13 mouse cellular contexts compared by ENCODE assay signal in the genomic region with DNA sequence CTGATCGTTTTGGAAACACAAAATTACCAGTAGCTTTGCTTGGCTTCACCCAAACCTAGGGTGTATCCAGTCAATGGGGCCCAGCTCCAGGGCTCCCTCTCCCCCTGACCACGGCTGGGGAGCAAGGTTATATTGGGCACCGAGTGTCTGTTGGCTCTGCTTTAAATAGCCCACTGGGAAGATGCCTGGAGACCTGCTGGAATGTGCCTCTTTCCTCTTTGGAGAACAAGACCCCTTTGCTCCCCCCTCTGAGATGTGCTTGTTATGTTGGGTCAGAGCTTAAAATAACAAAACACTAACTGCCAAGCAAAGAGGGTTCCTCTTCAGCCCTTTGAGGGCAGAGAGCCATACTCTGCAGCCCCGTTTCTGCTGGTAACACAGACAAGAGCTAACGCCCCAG. TPM values are rescaled to one million over a fixed set of nuclear protein-coding genes. Genes with fewer than 3 reads are reported as not detected.
DNase-seq lines count a peak whose midpoint lies in the region; ATAC-seq and TF ChIP-seq lines count a peak whose summit lies in the region.
"Had no signal": no experiment of that assay in that cellular context is flagged by ENCODE, and none has a peak within 500 bp of the region (broad histone marks: within the 10 kb centered on the region; RNA-seq: fewer than 3 reads in every experiment).

No protein-coding gene starts in this region.

- H3K4me3 ChIP-seq in G1E (ENCODE audit: low read depth, low read length) = peak overlapping the region; percentile 76
- H3K4me3 ChIP-seq in heart, adult 2 months = peak overlapping the region; percentile 4; the same call in 1 of the 2 replicates
- no peak overlapping the region for H3K4me3 ChIP-seq in limb, embryonic 14.5 days (replicated peaks; ENCODE audit: low read length)
- H3K4me3 ChIP-seq: embryonic facial prominence, embryonic 12.5 days had no signal

- no peaks in the 10 kb centered on the region for H3K27me3 ChIP-seq in G1E (ENCODE audit: insufficient read depth, low read length)
- no peaks in the 10 kb centered on the region for H3K27me3 ChIP-seq in heart, adult 2 months (ENCODE audit: control insufficient read depth, insufficient read depth, low read length)
- H3K27me3 ChIP-seq in limb, embryonic 14.5 days (ENCODE audit: control insufficient read depth, insufficient read depth, low read length) = no peaks in the 10 kb centered on the region
- H3K27me3 ChIP-seq: embryonic facial prominence, embryonic 12.5 days had no signal

- peak; percentile 46; the same call in 1 of the 2 replicates for TF ChIP-seq EP300 in heart, adult 2 months (IDR thresholded peaks at IDR 0.05; ENCODE audit: insufficient read depth, low read depth, low read length)

- intact Hi-C loops in heart, postnatal 25 days (cut with DNase I) = no loop called here
- intact Hi-C loops in heart, adult 2 months (cut with DNase I) = no loop called here

- no peaks in the 10 kb centered on the region for H3K79me2 ChIP-seq in heart, adult 2 months (replicated peaks; ENCODE audit: control insufficient read depth, insufficient read depth, low read length)

- H3K36me3 ChIP-seq in G1E (replicated peaks) = peaks cover 81% of the 10 kb centered on the region
- H3K36me3 ChIP-seq in heart, adult 2 months (ENCODE audit: control insufficient read depth, insufficient read depth, low read length) = no peaks in the 10 kb centered on the region; the same call in 1 of the 2 replicates
- peaks cover 6% of the 10 kb centered on the region; the same call in 1 of the 2 replicates for H3K36me3 ChIP-seq in limb, embryonic 14.5 days (ENCODE audit: control insufficient read depth, insufficient read depth, low read length)

- no peak for TF ChIP-seq CTCF in G1E (IDR thresholded peaks at IDR 0.05; ENCODE audit: low read depth, low read length)
- TF ChIP-seq CTCF in heart, adult 2 months (IDR thresholded peaks at IDR 0.05) = no peak

- no peak overlapping the region for H3K4me2 ChIP-seq in limb, embryonic 14.5 days (replicated peaks; ENCODE audit: low read depth, low read length, severe bottlenecking)
- H3K4me2 ChIP-seq: embryonic facial prominence, embryonic 12.5 days had no signal

- ATAC-seq in G1E (ENCODE audit: extremely low read depth, insufficient number of reproducible peaks, low FRiP score, poor library complexity, severe bottlenecking) = no peak
- 0 out of 2 replicates have a peak, but pooled peaks have one; percentile 17 for ATAC-seq in limb, embryonic 14.5 days (ENCODE audit: low FRiP score, low read depth)
- ATAC-seq in activated CD4-positive, CD25-positive, alpha-beta regulatory T cell, adult 4 months = no peak

- H3K4me1 ChIP-seq in G1E (ENCODE audit: insufficient read depth, low read depth, low read length) = peaks cover 88% of the 10 kb centered on the region
- peaks cover 19% of the 10 kb centered on the region for H3K4me1 ChIP-seq in heart, adult 2 months (ENCODE audit: control insufficient read depth, insufficient read depth, low read length)
- peaks cover 12% of the 10 kb centered on the region; the same call in 1 of the 2 replicates for H3K4me1 ChIP-seq in limb, embryonic 14.5 days (ENCODE audit: control insufficient read depth, insufficient read depth, low read length)

- peak; percentile 50; the same call in 1 of the 2 replicates for TF ChIP-seq POLR2A in heart, adult 2 months (IDR thresholded peaks at IDR 0.05; ENCODE audit: insufficient read depth, low read depth, low read length)
- TF ChIP-seq POLR2A in limb, embryonic 14.5 days (IDR thresholded peaks at IDR 0.05; ENCODE audit: borderline replicate concordance, extremely low read depth, insufficient read depth, insufficient read length) = no peak

- H3K27ac ChIP-seq in heart, adult 2 months = peak overlapping the region; percentile 88
- 0 out of 2 replicates have a peak overlapping the region, but pooled peaks have one; percentile 38 for H3K27ac ChIP-seq in limb, embryonic 14.5 days (replicated peaks; ENCODE audit: low read depth, low read length)
- H3K27ac ChIP-seq: embryonic facial prominence, embryonic 12.5 days had no signal

- peak; percentile 51 to 78 for DNase-seq in heart, adult 18-20 months
- no peak for DNase-seq in heart, postnatal 25 days (ENCODE audit: low spot score)
- no peak for DNase-seq in G1E (ENCODE audit: low spot score)
- peak in 1 of 2 experiments; percentile 66 for DNase-seq in heart, adult 2 months
- DNase-seq in limb, embryonic 14.5 days (ENCODE audit: low spot score) = no peak
- DNase-seq in left cerebral cortex, adult 18-20 months (ENCODE audit: low spot score in 2 of 2) = no peak
- DNase-seq in kidney, adult 8-10 months = no peak
- DNase-seq: gastrocnemius, postnatal 36 days; right cerebral cortex, postnatal 25 days had no signal

- H3K9me3 ChIP-seq in G1E (replicated peaks) = no peaks in the 10 kb centered on the region
- no peaks in the 10 kb centered on the region for H3K9me3 ChIP-seq in limb, embryonic 14.5 days (ENCODE audit: control insufficient read depth, low read length)
- H3K9me3 ChIP-seq: embryonic facial prominence, embryonic 12.5 days had no signal

- peak overlapping the region; percentile 39; the same call in 1 of the 2 replicates for H3K9ac ChIP-seq in heart, adult 2 months (ENCODE audit: low read depth, low read length)
- H3K9ac ChIP-seq in limb, embryonic 14.5 days (ENCODE audit: low read depth, low read length, severe bottlenecking) = no peak overlapping the region
- H3K9ac ChIP-seq: embryonic facial prominence, embryonic 12.5 days had no signal

- 45% methylated on average over 5 of the region's 5 CpGs for WGBS in heart, adult 2 months
- WGBS in limb, embryonic 14.5 days = 76% methylated on average over 5 of the region's 5 CpGs

RNA-seq across cellular contexts. Expression of a gene that starts 2.4 kb away (rescaled TPM):
- 1 to 10 TPM; 8.2 to 8.8 TPM for total RNA-seq in heart, adult 18-20 months (2021)
- 10 to 100 TPM; 19.7 to 20.2 TPM for total RNA-seq in heart, postnatal 25 days (2021)
- total RNA-seq in G1E (2014; fragmentation: Nextera tagmentation) (8.0 and 14.7 TPM in 2 replicates), G1E (2017) (30.0 and 38.1 TPM in 2 replicates)
- polyA plus RNA-seq in G1E (2012) = 10.0 and 11.7 TPM in 2 replicates
- 10 to 100 TPM; 10.2 to 17.8 TPM for total RNA-seq in heart, adult 2 months (2021)
- polyA plus RNA-seq in heart, adult 2 months (2012; rRNA removed) = 21.8 and 32.8 TPM in 2 replicates
- polyA plus RNA-seq in limb, embryonic 14.5 days (2012; rRNA removed) = 9.8 and 10.5 TPM in 2 replicates
- polyA plus RNA-seq in limb, embryonic 14.5 days (2014; fragmentation: Nextera tagmentation; extraction: Ambion mirVana) = 16.0 and 17.5 TPM in 2 replicates
- under 1 TPM in 1 of 2 experiments, not detected in 1; 0.54 TPM for total RNA-seq in left cerebral cortex, adult 18-20 months (2021)
- 1 to 10 TPM in 1 of 2 experiments, under 1 TPM in 1; 0.89 to 1.2 TPM for polyA plus RNA-seq in activated CD4-positive, CD25-positive, alpha-beta regulatory T cell, adult 4 months (2017; shearing (Covaris generic))
- total RNA-seq: liver, adult 2 months had no signal

RNA-seq across cellular contexts. Expression of a gene that starts 9.6 kb away (rescaled TPM):
- not detected for total RNA-seq in heart, adult 18-20 months (2021)
- under 1 TPM in 1 of 2 experiments, not detected in 1; 0.26 TPM for total RNA-seq in heart, postnatal 25 days (2021)
- total RNA-seq in G1E (2014; fragmentation: Nextera tagmentation) = 2.4 TPM in 1 of 2 replicates, not detected in the other
- 0.23 TPM in 1 of 2 replicates, not detected in the other for total RNA-seq in G1E (2017)
- polyA plus RNA-seq in G1E (2012) = not detected in 2 replicates
- not detected for total RNA-seq in heart, adult 2 months (2021)
- polyA plus RNA-seq in heart, adult 2 months (2012; rRNA removed) = 0.29 and 0.35 TPM in 2 replicates
- 0.52 and 0.77 TPM in 2 replicates for polyA plus RNA-seq in limb, embryonic 14.5 days (2012; rRNA removed)
- 0.83 and 0.89 TPM in 2 replicates for polyA plus RNA-seq in limb, embryonic 14.5 days (2014; fragmentation: Nextera tagmentation; extraction: Ambion mirVana)
- not detected for total RNA-seq in left cerebral cortex, adult 18-20 months (2021)
- polyA plus RNA-seq in activated CD4-positive, CD25-positive, alpha-beta regulatory T cell, adult 4 months (2017; shearing (Covaris generic)) = 1 to 10 TPM; 2.5 to 3.6 TPM
- total RNA-seq: gastrocnemius, postnatal 36 days had no signal
- polyA plus RNA-seq: neural tube, embryonic 11.5 days had no signal

RNA-seq across cellular contexts. Expression of a gene that starts 30.9 kb away (rescaled TPM):
- 10 to 100 TPM; 19.0 to 19.9 TPM for total RNA-seq in heart, adult 18-20 months (2021)
- total RNA-seq in heart, postnatal 25 days (2021) = 10 to 100 TPM; 14.1 to 17.4 TPM
- total RNA-seq in G1E (2014; fragmentation: Nextera tagmentation) (28.7 and 30.8 TPM in 2 replicates), G1E (2017) (110 and 131 TPM in 2 replicates)
- 23.4 and 27.8 TPM in 2 replicates for polyA plus RNA-seq in G1E (2012)
- total RNA-seq in heart, adult 2 months (2021) = 10 to 100 TPM; 16.4 to 18.1 TPM
- 9.1 and 10.8 TPM in 2 replicates for polyA plus RNA-seq in heart, adult 2 months (2012; rRNA removed)
- 35.6 and 52.6 TPM in 2 replicates for polyA plus RNA-seq in limb, embryonic 14.5 days (2012; rRNA removed)
- 36.6 and 36.9 TPM in 2 replicates for polyA plus RNA-seq in limb, embryonic 14.5 days (2014; fragmentation: Nextera tagmentation; extraction: Ambion mirVana)
- 10 to 100 TPM; 45.3 to 54.0 TPM for total RNA-seq in left cerebral cortex, adult 18-20 months (2021)
- 10 to 100 TPM; 36.0 to 53.3 TPM for polyA plus RNA-seq in activated CD4-positive, CD25-positive, alpha-beta regulatory T cell, adult 4 months (2017; shearing (Covaris generic))

RNA-seq across cellular contexts. Expression of a gene that starts 31.1 kb away (rescaled TPM):
- total RNA-seq in heart, adult 18-20 months (2021) = 1 to 10 TPM; 7.5 to 7.8 TPM
- total RNA-seq in heart, postnatal 25 days (2021) = 1 to 10 TPM; 7.3 to 8.8 TPM
- total RNA-seq in G1E (2014; fragmentation: Nextera tagmentation) (17.4 and 24.9 TPM in 2 replicates), G1E (2017) (16.0 and 23.6 TPM in 2 replicates)
- polyA plus RNA-seq in G1E (2012) = 17.3 and 17.4 TPM in 2 replicates
- total RNA-seq in heart, adult 2 months (2021) = 1 to 10 TPM; 6.8 to 7.4 TPM
- 10.2 and 12.2 TPM in 2 replicates for polyA plus RNA-seq in heart, adult 2 months (2012; rRNA removed)
- 27.9 and 28.0 TPM in 2 replicates for polyA plus RNA-seq in limb, embryonic 14.5 days (2012; rRNA removed)
- polyA plus RNA-seq in limb, embryonic 14.5 days (2014; fragmentation: Nextera tagmentation; extraction: Ambion mirVana) = 16.1 and 18.3 TPM in 2 replicates
- total RNA-seq in left cerebral cortex, adult 18-20 months (2021) = 10 to 100 TPM; 25.9 to 27.4 TPM
- polyA plus RNA-seq in activated CD4-positive, CD25-positive, alpha-beta regulatory T cell, adult 4 months (2017; shearing (Covaris generic)) = 10 to 100 TPM; 12.1 to 22.5 TPM

RNA-seq across cellular contexts. Expression of a gene that starts 44.0 kb away (rescaled TPM):
- not detected for total RNA-seq in heart, adult 18-20 months (2021)
- under 1 TPM in 1 of 2 experiments, not detected in 1; 0.08 TPM for total RNA-seq in heart, postnatal 25 days (2021)
- total RNA-seq in G1E (2014; fragmentation: Nextera tagmentation) (1.1 TPM in 1 of 2 replicates, not detected in the other), G1E (2017) (0.16 and 0.17 TPM in 2 replicates)
- 0.33 and 0.35 TPM in 2 replicates for polyA plus RNA-seq in G1E (2012)
- total RNA-seq in heart, adult 2 months (2021) = under 1 TPM in 1 of 2 experiments, not detected in 1; 0.05 TPM
- 0.20 and 0.29 TPM in 2 replicates for polyA plus RNA-seq in heart, adult 2 months (2012; rRNA removed)
- polyA plus RNA-seq in limb, embryonic 14.5 days (2012; rRNA removed) = 0.55 and 1.3 TPM in 2 replicates
- 0.54 and 0.56 TPM in 2 replicates for polyA plus RNA-seq in limb, embryonic 14.5 days (2014; fragmentation: Nextera tagmentation; extraction: Ambion mirVana)
- total RNA-seq in left cerebral cortex, adult 18-20 months (2021) = under 1 TPM; 0.49 to 0.75 TPM
- not detected for polyA plus RNA-seq in activated CD4-positive, CD25-positive, alpha-beta regulatory T cell, adult 4 months (2017; shearing (Covaris generic))
- total RNA-seq: gastrocnemius, postnatal 36 days had no signal

Comparison
In these comparisons a context has a peak if more than half of its experiments do, and no peak if none do; other contexts are left out.
1. DNase-seq: peak in heart, adult 18-20 months (2 of 2); none in heart, postnatal 25 days (single experiment), G1E (single experiment), limb, embryonic 14.5 days (single experiment), left cerebral cortex, adult 18-20 months (0 of 2) and kidney, adult 8-10 months (0 of 2).
2. RNA of a gene that starts 2.4 kb away (total RNA-seq): 8.0 to 38.1 TPM in G1E, 19.7 to 20.2 TPM in heart, postnatal 25 days, 10.2 to 17.8 TPM in heart, adult 2 months and 8.2 to 8.8 TPM in heart, adult 18-20 months; 0.54 TPM in left cerebral cortex, adult 18-20 months; every median in the first group is over 4 times any median in the second.